Mouse (Mus musculus) brain, embryonic 14.5 days (tissue): ENCODE results near the gene Rapgef1. TPM values are rescaled to one million over a fixed set of nuclear protein-coding genes. Genes with fewer than 3 reads are reported as not detected.

ENCODE experiments used
- DNase-seq: peaks from one replicate; pipeline ENCODE4 v3.0.0-alpha.2; 2011; ENCODE audit warnings: low read depth
- CTCF ChIP-seq: fragments of 200-500 bp; IDR thresholded peaks from 2 replicates; pipeline ENCODE4 v1.5.1; 2012; ENCODE audit warnings: inconsistent platforms, mild to moderate bottlenecking, moderate library complexity, borderline replicate concordance; ENCODE audit not compliant: insufficient read depth, insufficient read length; ENCODE audit errors: extremely low read depth
- POLR2A ChIP-seq: fragments of 200-500 bp; IDR thresholded peaks from 2 replicates; pipeline ENCODE4 v1.6.1; 2012; ENCODE audit warnings: mild to moderate bottlenecking, inconsistent platforms, borderline replicate concordance; ENCODE audit not compliant: poor library complexity, insufficient read depth, insufficient read length, severe bottlenecking; ENCODE audit errors: extremely low read depth
- polyA plus RNA-seq: library from polyadenylated mRNA; depleted of rRNA; stranded (reverse); fragments of >200 nt; gene quantifications from 2 replicates; pipeline ENCODE4 v1.2.3, GENCODE M21; 2012

Rapgef1 gene
- polyA plus RNA-seq, 1 experiment, result 101 TPM

DNA sequence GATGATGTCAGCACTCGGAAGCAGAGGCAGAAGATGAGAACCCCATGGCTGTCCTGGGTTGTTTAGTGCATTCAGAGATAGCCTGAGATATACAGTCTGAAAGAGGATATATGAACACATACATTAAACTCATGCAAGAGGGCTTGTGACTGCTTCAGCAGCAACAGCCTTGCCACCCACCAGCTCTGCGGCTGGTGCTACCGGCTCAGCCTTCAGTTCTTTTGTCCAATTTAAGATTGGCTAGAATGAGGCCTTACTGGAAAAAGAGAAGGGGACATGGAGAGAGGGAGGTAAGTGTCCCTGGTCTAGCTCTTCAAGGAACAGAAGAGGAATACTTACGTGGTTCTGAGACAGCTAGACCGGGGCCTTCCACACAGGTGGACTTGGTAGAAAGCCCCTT, 13.9 kb upstream of the Rapgef1 start:
- TF ChIP-seq POLR2A, result no peak
- TF ChIP-seq CTCF, result no peak

DNA sequence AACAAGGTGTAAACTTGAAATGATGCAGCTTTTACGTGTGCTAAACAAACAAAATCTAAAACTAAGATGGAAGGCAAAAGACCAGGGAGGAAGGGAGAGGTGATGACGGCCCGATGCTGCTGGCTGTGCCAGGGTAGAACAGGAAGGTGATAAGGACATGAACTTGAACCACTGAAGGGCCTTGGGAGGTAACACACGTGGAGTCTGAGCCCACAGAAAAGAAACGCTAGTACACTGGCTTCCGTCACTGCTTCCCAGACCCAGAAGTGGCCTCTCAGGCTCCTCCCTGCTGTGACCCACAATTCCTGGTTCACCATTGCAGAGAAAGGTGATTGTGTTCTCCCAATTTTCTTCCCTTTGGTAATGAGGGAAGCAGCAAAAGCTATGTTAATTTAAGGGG, 13.1 kb upstream of the Rapgef1 start:
- no peak for DNase-seq
- TF ChIP-seq CTCF (no peak), POLR2A (no peak)

More for the DNA sequence above, 13.9 kb upstream of the Rapgef1 start:
- DNase-seq, result no peak

DNA sequence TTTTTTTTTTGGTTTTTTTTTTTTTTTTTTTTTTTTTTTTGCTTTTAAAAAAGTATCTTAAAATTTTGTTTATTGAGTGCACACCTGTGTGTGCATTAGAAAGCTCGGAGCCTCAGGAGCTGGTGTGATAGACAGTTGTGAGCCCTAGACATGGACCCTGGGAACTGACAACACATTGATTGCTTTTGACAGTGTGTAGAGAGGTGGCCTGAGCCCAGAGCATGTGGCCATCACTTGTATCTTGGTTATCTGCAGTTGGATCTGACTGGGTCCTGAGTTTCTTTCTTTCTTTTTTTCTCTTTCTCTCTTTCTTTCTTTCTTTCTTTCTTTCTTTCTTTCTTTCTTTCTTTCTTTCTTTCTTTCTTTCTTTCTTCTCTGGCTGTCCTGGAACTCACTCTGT, 2.2 kb upstream of the Rapgef1 start:
- TF ChIP-seq POLR2A (no peak), CTCF (no peak)

DNA sequence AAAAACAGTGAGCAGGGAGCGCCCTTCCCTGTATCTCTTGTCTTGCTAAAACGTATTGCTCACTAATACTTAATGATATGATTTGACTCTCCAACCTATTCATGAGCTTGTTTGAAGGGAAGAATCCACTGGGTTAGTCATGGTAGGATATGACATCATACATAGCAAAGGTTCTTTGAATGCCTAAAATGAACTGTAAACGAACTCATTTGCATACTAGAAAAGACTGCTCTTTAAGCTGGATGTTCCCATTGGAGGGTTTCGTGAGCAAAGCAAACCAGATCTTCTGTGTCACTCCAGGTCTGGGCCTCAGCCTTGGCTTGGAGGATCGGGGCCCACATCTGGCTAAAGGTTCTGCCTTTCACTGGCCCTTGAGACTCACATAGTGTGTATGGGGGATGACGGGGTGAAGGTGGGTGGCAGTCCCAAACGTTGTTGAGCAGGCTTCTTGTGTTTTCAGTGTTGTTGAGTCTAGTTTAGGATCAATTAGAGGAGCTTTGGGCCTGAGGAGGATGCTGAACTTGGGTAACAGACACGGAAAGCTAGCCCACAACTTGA, 515 bp upstream of the Rapgef1 start:
- TF ChIP-seq CTCF, result no peak
- no peak for TF ChIP-seq POLR2A
- DNase-seq, result no peak

More for the DNA sequence above, 2.2 kb upstream of the Rapgef1 start:
- DNase-seq, result no peak

DNA sequence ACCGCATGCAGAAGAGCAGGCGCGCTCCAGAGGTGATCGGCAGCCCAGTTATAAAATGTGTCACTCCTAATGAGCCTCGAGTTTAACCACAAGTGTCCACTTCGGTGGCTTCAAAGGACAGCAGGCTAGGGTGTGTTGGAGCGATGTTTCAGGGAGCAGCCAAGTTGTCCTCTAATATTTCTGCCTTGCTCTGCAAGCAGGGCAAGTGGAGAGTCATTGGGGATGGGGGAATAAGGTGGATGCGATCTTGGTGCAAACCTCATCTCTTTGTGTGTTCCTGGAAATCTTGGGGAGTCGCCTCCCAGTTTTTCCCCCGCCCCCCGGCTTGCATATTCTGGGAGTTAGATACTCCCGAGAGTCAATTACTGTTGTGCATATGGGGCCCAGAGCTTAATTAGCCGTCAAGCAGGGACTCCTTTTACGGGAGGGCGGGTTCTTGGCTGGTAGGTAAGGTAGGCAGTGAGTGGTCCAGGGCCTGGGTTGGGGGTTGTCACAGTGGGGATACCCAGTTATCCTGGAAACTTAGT, 844 bp downstream of the Rapgef1 start:
- TF ChIP-seq POLR2A, result no peak
- no peak for TF ChIP-seq CTCF
- DNase-seq, result peak; percentile 82

DNA sequence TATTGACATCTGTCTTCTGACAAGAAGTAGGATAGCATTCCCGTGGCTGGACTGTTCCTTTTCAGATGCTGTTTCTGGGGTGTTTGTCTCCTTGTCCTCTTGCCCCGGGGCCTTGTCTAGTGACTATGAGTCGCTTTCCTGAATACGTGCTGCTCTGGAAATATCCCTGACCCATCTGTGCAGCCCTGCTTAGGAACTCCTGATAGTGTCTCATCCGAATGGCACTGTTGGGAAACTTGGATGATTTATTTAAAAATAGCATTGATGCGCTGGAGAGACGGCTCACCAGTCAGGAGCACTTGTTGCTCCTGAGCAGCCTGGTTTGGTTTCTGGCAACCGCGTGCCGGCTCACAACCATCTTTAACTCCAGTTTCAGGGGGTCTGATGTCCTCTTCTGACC, 1.6 kb downstream of the Rapgef1 start:
- TF ChIP-seq CTCF, result no peak
- TF ChIP-seq POLR2A, result no peak
- no peak for DNase-seq

DNA sequence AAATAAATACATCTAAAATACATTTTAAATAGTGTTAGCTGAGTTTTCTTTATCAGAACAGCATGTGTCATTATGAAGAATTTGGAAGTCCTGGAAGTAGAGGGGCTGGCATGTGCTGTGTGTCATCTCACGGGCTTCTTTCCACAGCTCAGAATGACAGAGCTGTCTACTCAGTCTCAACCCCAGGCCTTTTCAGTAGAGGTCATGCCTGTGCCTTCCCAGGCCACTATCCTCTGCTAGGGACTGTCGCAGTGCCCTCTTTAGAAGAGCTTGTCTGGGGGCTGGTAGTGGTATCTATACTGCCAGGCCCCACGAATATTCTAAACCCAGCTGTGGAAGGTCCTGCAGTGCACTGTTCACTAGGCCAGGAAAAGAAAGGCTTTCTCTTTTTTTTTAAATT, 2.1 kb downstream of the Rapgef1 start:
- DNase-seq, result no peak
- TF ChIP-seq CTCF, result no peak
- no peak for TF ChIP-seq POLR2A

DNA sequence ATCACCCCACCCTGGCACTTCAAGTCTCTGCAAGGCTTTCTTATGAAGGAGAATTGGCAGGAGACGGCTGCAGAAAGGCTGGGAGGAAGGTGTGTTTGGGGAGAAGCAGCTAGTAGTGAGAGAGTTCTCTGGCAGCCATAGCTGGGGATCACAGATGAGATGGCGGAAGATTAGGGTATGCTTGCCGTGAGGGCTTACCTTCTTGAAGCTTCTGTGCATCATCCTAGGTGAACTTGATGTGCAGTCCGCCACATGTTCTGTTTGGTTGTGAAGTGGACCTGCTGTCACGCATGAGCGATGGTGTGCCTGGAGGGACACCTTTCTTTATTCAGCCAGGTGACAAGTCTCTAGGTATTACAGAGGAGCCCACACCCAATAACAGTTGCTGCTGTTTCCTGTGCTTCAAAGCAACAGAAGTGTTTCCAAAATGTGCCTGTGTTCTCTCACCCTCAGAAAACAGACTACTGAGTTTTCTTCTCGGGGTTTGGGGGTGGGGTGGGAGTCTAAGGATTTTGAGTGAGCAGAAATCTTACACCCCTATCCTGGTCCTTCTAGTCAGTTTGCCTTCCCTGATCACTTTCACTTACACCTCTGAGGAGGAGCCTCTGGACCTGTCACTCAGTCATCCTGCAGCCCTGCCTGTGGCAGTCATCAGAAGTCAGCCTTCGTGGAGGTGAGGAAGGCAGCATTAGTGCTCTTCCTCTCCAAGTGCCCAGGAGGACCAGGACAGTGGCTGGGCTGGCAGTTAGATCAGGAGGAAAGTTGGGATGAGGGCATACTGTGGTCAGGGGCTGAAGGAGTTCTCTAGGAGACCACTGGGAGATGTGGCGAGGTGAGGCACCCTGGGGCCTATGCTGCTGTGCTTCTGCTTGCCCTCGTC, 2.8 kb downstream of the Rapgef1 start:
- DNase-seq, result no peak
- TF ChIP-seq POLR2A (no peak), CTCF (no peak)

DNA sequence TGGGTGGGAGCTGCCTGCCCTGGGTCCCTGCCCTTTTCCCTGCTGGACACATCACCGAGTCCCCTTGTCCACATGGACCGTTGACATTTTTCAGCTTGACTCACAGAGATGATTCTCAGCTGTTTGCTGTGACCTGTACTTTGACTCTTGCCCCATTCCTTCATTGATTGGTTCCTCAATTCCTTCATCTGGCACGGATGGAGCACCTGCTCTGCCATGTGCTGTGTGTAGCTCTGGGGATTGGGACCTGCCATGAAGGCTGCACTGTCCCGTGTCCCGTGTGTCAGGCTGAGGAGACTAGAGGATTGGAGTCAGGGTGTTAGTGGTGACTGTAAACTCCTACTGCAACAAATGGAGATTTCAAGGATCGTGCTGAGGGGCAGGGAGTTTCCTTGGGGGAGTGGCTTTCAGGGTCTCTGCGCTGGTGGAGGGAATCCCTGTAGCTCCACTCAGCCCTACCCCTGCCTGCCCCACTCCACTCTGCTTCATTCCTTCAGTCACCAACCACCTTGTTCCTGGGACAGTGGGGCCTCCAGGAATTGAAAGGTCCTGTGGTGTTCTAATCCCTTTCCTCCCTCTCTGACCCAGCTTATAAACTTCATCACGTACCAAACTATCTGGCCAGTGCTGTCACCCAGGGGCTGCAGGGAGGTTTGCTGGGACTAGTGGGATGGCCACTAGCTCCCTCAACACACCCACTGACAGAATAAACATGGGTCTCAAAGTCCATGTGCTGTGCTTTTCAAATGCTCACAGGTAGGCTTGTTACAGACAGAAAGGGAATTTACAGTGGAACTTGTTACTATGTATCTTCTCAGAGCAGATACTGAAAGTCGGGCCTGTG, 3.9 kb downstream of the Rapgef1 start:
- DNase-seq, result no peak
- no peak for TF ChIP-seq CTCF
- TF ChIP-seq POLR2A, result no peak

DNA sequence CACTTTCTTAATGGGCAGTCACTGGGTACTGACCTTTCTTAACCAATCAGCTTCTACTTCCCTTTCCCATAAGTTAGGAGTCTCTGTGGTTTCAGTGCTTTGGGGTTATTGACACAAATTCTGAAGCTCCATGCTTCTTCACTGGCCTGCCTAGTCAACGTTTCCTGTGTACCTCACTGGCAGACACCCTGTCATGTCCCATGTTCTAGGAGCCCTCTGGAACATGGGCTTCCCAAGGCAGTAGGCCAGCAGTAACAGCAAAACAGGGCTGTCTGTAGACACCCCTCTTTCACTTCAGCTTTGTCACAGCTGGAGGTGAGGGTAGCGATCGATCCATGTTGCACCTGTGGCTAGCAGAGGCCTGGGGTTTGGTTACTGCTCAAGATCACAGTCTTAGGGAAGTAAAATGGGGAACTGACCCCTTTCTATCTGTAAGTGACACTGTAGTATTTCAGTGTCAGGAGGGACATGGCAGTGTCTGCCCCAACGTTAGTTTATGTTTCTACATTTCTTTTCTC, 4.6 kb downstream of the Rapgef1 start:
- no peak for DNase-seq
- TF ChIP-seq POLR2A (no peak), CTCF (no peak)

DNA sequence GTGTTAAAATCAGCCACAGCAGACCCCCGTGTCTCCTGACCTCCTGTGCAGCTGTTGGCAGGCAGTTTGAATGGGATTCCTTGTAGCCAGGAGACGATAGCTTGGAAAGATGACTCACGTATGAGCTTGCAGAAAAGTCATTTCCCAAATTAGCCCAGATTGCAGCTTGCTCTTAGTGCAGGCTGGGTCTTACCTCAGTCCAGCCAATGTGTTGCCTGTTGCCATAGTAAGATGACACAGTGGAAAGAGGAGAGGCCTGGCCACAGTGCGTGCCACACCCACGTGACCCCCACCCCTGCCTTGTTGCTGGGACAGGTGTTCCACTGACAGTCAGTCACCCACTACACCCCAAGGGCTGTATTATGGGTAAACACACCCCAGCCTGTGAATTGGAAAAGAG, 5.2 kb downstream of the Rapgef1 start:
- TF ChIP-seq POLR2A, result no peak
- TF ChIP-seq CTCF, result no peak
- DNase-seq, result no peak
